Mouse (Mus musculus): Measurements from ENCODE around the gene Ms4a6c.
"Not testable (repeated sequence)": the region's sequence is repeated elsewhere in the genome, so short reads cannot be mapped to it uniquely, and the experiment has no call there.

Gene Ms4a6c

DNA sequence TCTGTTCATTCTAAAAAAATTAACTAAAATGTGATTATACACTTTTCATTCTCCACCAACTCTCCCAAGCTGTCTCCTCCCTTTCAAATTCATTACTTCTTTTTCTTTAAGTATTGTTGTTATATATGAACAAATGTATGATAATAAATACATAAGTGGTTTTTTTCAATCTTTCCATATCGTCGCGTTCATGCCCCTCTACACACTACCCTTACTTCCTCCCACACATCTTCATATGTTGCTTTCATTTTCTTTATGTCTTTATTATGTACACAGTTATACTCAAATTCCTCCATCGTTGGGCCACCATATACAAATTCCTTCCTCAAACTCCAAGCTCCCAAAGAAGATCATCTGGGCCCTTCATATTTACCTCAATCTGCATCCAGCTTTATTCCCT lies 32.2 kb downstream of the Ms4a6c start:
- DNase-seq (ENCODE audit: low spot score) = no peak

DNA sequence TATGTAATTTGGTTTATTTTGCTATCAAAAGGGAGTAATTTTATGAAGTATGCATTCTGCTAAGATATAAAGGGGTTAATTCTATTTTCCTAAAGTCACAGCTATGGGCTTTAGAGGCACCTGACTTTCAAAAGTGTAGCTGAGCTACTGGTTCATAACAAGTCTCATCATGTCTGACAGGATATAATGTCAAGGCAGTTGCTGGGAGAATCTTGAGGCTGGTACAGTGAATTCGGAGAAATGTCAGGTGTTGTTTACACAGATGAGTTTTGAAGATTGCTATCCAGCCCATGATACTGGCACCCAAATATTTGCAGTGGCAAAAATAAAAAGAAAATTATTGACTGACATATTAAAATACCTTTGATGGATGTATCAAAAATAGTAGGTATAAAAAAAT lies 35.7 kb downstream of the Ms4a6c start:
- DNase-seq (ENCODE audit: low spot score) = no peak

GRCm38 (mm10) chr19:11513458-11513857 lies 44.3 kb downstream of the Ms4a6c start:
- DNase-seq (ENCODE audit: low spot score) = no peak

- no peak for DNase-seq (ENCODE audit: low spot score)
Measured at GRCm38 (mm10) chr19:11516246-11516645, 47.1 kb downstream of the Ms4a6c start, which contains the start of gene Ms4a6b. Ms4a6b (plus strand) TSS chr19:11516512.

- DNase-seq (ENCODE audit: low spot score) = no peak
Measured at GRCm38 (mm10) chr19:11516845-11517244, 47.7 kb downstream of the Ms4a6c start.

DNA sequence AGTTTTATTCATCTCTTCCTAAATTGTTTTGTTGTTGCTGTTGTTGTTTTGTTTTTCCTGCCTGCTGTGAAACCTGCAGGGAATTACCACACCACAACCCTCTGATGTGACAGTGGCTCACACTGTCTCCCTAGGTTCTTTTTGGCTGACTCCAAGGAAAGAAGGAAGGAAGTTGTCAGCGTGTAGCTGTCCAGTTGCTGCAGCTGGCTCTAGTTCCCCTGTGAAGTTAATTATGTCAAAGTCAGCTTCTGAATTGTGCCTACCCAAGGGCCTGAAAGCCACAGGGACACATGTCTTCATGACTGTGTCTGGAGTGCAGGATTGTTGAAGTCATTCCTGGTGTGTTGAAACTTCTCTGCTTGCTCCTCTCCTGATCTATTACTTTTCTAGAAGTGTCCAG lies 48.2 kb downstream of the Ms4a6c start:
- DNase-seq (ENCODE audit: low spot score) = not testable (repeated sequence)

GRCm38 (mm10) chr19:11518356-11518755 lies 49.2 kb downstream of the Ms4a6c start:
- not testable (repeated sequence) for DNase-seq (ENCODE audit: low spot score)

DNA sequence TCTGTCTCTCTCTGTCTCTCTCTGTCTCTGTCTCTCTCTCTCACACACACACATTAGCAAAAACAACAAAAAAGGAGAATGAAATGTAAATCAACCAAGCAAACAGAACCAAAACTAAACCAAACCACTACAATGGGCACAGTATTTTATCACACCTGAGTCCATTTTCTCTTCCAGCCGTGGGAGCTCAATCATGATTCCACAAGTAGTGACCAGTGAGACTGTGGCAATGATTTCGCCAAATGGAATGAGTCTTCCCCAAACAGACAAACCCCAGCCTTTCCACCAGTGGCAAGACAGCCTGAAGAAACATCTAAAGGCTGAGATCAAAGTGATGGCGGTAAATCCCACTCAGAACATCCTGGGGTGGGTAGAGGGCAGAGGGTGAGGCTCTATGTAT lies 51.0 kb downstream of the Ms4a6c start:
- no peak for DNase-seq (ENCODE audit: low spot score)
